Mouse (Mus musculus) C2C12 (cell line): ENCODE measurements around the gene Atg13. TPM values are rescaled to one million over a fixed set of nuclear protein-coding genes. Genes with fewer than 3 reads are reported as not detected.

Source experiments
- H3K27me3 ChIP-seq: one replicate; pipeline ENCODE4 v1.6.1; 2011; ENCODE audit not compliant: control insufficient read depth, insufficient read depth, insufficient read length
- H3K36me3 ChIP-seq: one replicate; pipeline ENCODE4 v1.6.1; 2011; ENCODE audit not compliant: control insufficient read depth, insufficient read depth
- H3K4me3 ChIP-seq: one replicate; pipeline ENCODE4 v1.5.1; 2011; ENCODE audit warnings: mild to moderate bottlenecking, control low read depth; ENCODE audit not compliant: poor library complexity, insufficient read depth, severe bottlenecking
- H3K79me2 ChIP-seq: one replicate; pipeline ENCODE4 v1.6.1; 2011; ENCODE audit not compliant: control insufficient read depth, insufficient read depth
- H3K79me3 ChIP-seq: one replicate; pipeline ENCODE4 v1.6.1; 2011; ENCODE audit warnings: low read depth, control low read depth
- H3ac ChIP-seq: one replicate; pipeline ENCODE3; 2011; ENCODE audit warnings: low read depth; ENCODE audit not compliant: control insufficient read depth, insufficient read length
- CEBPB ChIP-seq: IDR thresholded peaks from one replicate; pipeline ENCODE4 v1.6.1; 2011; ENCODE audit warnings: low read depth, mild to moderate bottlenecking, control low read depth, moderate library complexity
- CTCF ChIP-seq: IDR thresholded peaks from one replicate; pipeline ENCODE4 v1.5.1; 2011; ENCODE audit not compliant: control insufficient read depth, insufficient read depth, insufficient read length
- FOSL1 ChIP-seq: IDR thresholded peaks from one replicate; pipeline ENCODE4 v1.8.0; 2011; ENCODE audit warnings: mild to moderate bottlenecking, low read length; ENCODE audit not compliant: poor library complexity, insufficient read depth, severe bottlenecking
- MAX ChIP-seq: IDR thresholded peaks from one replicate; pipeline ENCODE4 v1.6.1; 2011; ENCODE audit warnings: mild to moderate bottlenecking, control low read depth
- MYOD1 ChIP-seq: IDR thresholded peaks from one replicate; pipeline ENCODE4 v1.6.1; 2011; ENCODE audit warnings: low read depth; ENCODE audit not compliant: control insufficient read depth, insufficient read length
- MYOG ChIP-seq: IDR thresholded peaks from one replicate; pipeline ENCODE4 v1.6.1; 2011; ENCODE audit not compliant: control insufficient read depth, insufficient read length; ENCODE audit errors: extremely low read depth
- USF1 ChIP-seq: IDR thresholded peaks from one replicate; pipeline ENCODE4 v1.6.1; 2011; ENCODE audit warnings: low read depth, mild to moderate bottlenecking, control low read depth, moderate library complexity
- polyA plus RNA-seq: library from polyadenylated mRNA; unstranded; fragments of >200 nt; fragmentation: generic; extraction: Trizol; gene quantifications from one replicate; pipeline ENCODE4 v1.2.1, GENCODE M21; 2012; ENCODE audit warnings: missing spikeins

Gene Atg13
- polyA plus RNA-seq, 1 experiment = 12.9 TPM

DNA sequence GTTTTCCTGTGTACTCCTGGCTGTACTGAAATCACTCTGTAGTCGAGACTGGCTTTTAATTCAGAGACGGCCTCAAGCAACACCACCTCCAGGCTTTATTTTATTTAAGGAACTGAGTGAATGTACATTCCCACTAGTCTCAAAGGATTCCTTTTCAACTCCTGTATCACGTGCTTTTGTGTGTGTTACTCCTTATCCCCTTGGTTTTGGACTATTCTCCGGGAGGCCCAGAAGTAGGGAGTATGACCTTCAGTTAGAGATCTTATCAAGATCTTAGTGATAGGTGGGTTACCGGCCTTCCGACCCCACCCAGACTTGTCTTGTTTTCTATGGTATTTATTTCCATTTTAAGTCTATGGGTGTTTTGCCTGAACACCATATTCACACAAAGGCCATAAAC lies 4.6 kb downstream of the Atg13 start:
- Histone ChIP-seq H3ac (no peak overlapping the region), H3K4me3 (no peak overlapping the region), H3K27me3 (no peaks in the 10 kb centered on the region), H3K79me3 (peaks cover 5% of the 10 kb centered on the region), H3K79me2 (peaks cover 11% of the 10 kb centered on the region), H3K36me3 (no peaks in the 10 kb centered on the region)
- TF ChIP-seq MYOG (no peak), USF1 (no peak), MAX (no peak), MYOD1 (no peak), CEBPB (no peak), FOSL1 (no peak), CTCF (no peak)

DNA sequence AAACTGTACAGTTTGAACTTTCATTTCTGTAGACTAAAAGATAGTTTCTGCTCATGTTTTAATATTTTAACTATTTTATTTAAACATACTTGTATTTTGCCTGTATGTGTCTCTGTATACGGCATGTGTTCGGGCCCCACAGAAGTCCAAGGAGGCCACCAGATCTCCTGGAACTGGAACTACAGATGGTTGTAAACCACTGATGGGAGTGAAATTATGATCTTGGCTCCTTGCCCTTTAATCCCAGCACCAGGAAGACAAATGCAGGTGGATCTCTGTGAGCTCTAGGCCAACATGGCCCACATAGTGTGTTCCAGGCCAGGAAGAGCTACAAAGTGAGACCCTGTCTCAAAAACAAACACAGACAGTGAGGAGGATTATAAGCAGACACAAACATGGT lies 9.0 kb downstream of the Atg13 start:
- Histone ChIP-seq H3K79me3 (no peaks in the 10 kb centered on the region), H3K79me2 (no peaks in the 10 kb centered on the region), H3K36me3 (no peaks in the 10 kb centered on the region), H3K27me3 (no peaks in the 10 kb centered on the region), H3ac (no peak overlapping the region), H3K4me3 (no peak overlapping the region)
- no peak for TF ChIP-seq MAX
- no peak for TF ChIP-seq USF1
- TF ChIP-seq CTCF = no peak
- TF ChIP-seq MYOD1 = no peak
- TF ChIP-seq CEBPB = no peak
- TF ChIP-seq MYOG = no peak
- TF ChIP-seq FOSL1 = no peak

DNA sequence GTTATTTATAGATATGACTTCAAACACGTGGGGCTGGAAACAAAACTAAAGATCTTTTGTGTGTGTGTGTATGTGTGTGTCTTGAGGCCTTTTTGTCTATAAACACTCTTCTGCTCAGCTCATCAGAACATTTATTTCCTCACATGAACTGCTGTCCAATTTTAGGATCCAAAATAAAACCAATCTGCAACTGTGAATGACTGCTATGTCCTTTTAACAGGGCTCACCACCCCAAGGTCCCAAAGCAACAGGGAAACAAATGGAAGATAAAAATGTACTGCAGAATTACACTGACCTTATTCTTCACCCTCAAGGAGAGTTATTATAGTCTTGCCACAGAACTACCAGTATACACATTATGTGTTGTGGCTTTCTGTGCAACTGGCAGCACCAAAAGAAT lies 11.2 kb downstream of the Atg13 start:
- Histone ChIP-seq H3K4me3 (no peak overlapping the region), H3K79me3 (no peaks in the 10 kb centered on the region), H3K36me3 (peaks cover 5% of the 10 kb centered on the region), H3K79me2 (no peaks in the 10 kb centered on the region), H3ac (no peak overlapping the region), H3K27me3 (no peaks in the 10 kb centered on the region)
- TF ChIP-seq MYOG (no peak), USF1 (no peak), CTCF (no peak), MAX (no peak), MYOD1 (no peak), FOSL1 (no peak), CEBPB (no peak)

DNA sequence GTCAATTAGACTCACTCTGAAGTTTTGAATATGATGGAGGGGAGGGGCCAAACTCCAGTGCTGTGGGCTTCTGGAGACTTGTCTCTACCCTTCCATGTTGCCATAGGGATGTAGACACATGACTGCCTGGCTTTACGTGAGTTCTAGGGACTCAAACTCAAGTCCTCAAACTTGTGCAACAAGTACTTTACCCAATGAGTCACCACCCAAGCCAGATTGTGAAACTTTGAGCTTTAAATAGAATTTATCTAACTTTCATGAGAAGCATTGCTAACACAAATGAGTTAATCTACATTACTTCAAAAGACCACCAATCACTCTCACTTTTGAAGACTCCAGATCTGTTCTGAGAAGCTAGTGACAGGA lies 14.2 kb downstream of the Atg13 start:
- Histone ChIP-seq H3K36me3 (peaks cover 12% of the 10 kb centered on the region), H3K79me2 (no peaks in the 10 kb centered on the region), H3K79me3 (no peaks in the 10 kb centered on the region), H3K27me3 (no peaks in the 10 kb centered on the region), H3ac (no peak overlapping the region), H3K4me3 (no peak overlapping the region)
- TF ChIP-seq FOSL1 = no peak
- TF ChIP-seq CTCF = no peak
- no peak for TF ChIP-seq MYOD1
- TF ChIP-seq CEBPB = peak; percentile 69

DNA sequence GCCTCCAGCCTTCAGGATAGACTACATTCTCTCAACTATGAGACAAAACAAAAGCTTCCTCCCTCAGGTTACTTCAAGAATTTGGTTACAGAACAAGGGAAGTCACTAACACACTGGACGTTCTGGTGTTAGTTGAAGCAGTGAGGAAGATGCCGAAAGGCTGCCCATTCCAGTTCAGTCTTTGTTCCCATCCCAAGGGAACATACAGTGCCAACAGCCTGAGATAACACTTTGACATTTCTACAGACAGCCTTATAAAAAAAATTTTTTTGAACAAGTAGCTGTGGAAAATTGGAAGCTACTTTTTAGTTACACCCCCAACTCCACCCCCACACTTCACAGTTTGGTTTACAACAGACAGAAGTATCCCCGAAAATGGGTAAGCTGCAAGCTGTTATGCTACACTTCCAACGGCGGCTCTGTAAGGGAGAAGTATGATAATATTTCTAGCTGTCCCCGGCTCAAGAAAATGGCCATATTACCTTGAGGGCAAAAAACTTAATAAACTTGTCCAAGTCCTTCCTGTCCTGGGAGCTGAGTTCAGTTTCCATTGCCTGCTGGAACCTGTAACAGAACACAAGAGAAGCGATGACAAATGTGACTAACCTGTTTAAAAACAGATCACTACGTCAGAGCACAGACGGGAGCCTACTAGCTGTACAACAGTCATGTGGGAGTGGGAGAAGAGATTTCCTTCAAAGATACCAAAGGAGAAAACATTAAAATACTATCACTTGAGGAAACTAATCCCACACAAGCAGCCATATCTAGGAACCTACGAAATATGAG lies 14.7 kb downstream of the Atg13 start:
- no peak overlapping the region for H3ac ChIP-seq
- peaks cover 12% of the 10 kb centered on the region for H3K36me3 ChIP-seq
- no peaks in the 10 kb centered on the region for H3K27me3 ChIP-seq
- TF ChIP-seq MYOD1 = no peak
- no peak for TF ChIP-seq CTCF
- no peak for TF ChIP-seq USF1
- no peak for TF ChIP-seq CEBPB
- TF ChIP-seq MYOG = no peak
- TF ChIP-seq MAX = no peak
- no peak for TF ChIP-seq FOSL1
- H3K4me3 ChIP-seq = no peak overlapping the region
- H3K79me2 ChIP-seq = no peaks in the 10 kb centered on the region
- no peaks in the 10 kb centered on the region for H3K79me3 ChIP-seq

DNA sequence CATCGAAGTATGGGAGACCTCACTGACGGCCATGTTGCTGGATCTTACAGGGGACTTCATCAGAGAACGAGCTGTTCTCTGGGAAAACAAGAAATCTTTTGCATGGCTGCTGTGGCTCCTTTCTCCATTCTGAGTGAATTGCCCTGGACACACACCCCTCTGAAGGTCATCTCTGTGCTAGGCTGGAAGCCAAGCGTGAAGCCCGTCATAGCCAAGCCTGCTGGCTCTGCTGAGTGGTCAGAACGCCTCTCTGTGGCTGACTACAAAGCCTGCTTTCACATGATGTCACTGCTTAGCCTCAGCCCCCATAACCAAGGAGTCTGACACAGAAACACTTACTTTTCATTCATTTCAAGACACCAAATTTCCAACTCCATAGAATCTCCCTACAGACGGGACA lies 20.9 kb downstream of the Atg13 start:
- H3K79me2 ChIP-seq = no peaks in the 10 kb centered on the region
- no peak overlapping the region for H3K4me3 ChIP-seq
- H3K36me3 ChIP-seq = peaks cover 18% of the 10 kb centered on the region
- H3K79me3 ChIP-seq = no peaks in the 10 kb centered on the region
- no peak for TF ChIP-seq MYOG
- no peak for TF ChIP-seq CEBPB
- no peak for TF ChIP-seq USF1
- no peak for TF ChIP-seq FOSL1
- no peak for TF ChIP-seq MAX
- no peak for TF ChIP-seq CTCF
- no peak for TF ChIP-seq MYOD1
- H3ac ChIP-seq = no peak overlapping the region
- no peaks in the 10 kb centered on the region for H3K27me3 ChIP-seq
